Mouse (Mus musculus): ENCODE measurements around the gene Gipc3. TPM values are rescaled to one million over a fixed set of nuclear protein-coding genes. Genes with fewer than 3 reads are reported as not detected.

The Gipc3 gene
- polyA plus RNA-seq, 1 experiment from 2014 or later: not detected

DNA sequence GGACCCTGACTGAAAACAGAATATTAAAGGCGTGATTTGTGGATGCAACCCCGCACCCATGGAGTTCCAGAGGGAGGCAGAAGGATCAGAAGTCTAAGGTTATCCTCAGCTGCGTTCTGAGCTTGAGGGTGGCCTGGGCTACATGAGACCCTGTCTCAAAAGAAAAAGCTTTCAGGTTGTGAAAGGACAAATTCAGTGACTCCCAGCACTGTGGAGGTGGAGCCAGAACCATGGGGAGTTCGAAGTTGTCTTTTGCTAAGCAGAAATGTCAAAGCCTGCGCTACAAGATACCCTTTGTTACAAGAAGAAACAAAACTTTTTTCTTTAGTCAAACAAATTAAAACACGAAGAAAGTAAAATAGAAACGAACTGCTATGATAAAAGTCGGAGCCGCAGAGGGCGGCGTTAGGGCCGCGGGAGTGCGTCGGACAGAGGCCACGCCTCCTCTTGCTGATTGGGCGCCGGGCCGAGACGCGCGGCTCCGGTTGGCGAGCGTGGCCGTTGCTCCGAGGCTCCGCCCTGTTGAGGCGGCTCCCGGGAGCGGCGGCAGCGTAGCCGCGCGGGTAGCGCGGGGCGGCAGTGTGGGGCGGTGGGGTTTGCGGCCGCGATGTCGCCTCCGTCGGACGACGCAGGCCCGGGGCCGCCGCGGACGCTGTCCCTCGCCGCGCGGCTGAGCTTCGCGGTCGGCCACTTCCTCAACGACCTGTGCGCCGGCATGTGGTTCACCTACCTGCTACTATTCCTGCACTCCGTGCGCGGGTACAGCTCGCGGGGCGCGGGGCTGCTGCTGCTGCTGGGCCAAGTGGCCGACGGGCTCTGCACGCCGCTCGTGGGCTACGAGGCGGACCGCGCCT is 14.2 kb upstream of the Gipc3 start, which contains the start of gene Mfsd12:
Gene Mfsd12 (plus strand): TSS at position 501 of the 854 bp plus-strand sequence.
- Histone ChIP-seq H3K9ac (peak within 1 kb of the TSS; percentile 96), H3K27ac (replicated peaks) (peak within 1 kb of the TSS; percentile 70), H3K4me3 (peak within 1 kb of the TSS; percentile 92), H3K4me1 (peaks cover 54% of the 10 kb centered on the region), H3K36me3 (peaks cover 14% of the 10 kb centered on the region), H3K27me3 (replicated peaks) (no peaks in the 10 kb centered on the region), H3K9me3 (no peaks in the 10 kb centered on the region), H3K4me2 (peak within 1 kb of the TSS; percentile 99)
- peak; percentile 83 for ATAC-seq (ENCODE audit: extremely low read depth, insufficient number of reproducible peaks, low FRiP score, low TSS enrichment)
- 2% methylated on average over 79 of the region's 79 CpGs for WGBS

DNA sequence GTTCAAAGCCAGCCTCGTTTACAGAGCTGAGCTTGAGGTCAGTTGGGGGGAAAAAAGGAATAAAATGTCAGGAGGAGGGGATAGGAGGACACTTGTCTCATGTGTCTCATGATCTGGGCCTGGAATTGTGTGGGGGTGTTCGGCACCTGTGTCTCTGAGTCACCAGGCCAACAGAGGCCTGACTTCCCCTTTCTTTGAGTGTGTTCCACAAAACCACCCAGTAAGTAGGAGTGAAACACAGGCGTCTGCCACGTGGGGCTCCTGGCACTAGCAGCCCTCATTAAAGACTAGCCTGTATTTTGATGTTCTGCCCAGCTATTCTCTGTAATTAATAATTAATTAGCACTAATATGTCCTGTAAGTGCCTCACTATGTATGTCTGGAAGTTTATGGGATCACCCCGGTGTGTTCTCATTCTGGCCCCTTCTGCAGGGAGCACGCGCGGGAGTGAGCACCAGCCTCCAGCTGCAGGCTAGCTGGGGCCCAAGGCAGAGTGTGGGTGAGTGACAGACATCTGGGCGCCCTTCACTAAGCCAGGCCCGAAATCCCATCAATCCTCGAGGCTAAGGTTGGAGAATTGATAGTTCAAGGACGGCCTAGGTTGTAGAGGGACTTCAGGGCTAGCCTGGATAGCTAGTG is 13.4 kb upstream of the Gipc3 start:
- H3K9me3 ChIP-seq: no peaks in the 10 kb centered on the region
- no peak overlapping the region for H3K27ac ChIP-seq (replicated peaks)
- peaks cover 51% of the 10 kb centered on the region for H3K4me1 ChIP-seq
- 49% methylated on average over 12 of the region's 12 CpGs for whole genome bisulfite sequencing
- peaks cover 7% of the 10 kb centered on the region for H3K36me3 ChIP-seq
- peak overlapping the region; percentile 28 for H3K9ac ChIP-seq
- H3K27me3 ChIP-seq (replicated peaks): no peaks in the 10 kb centered on the region
- ATAC-seq (ENCODE audit: extremely low read depth, insufficient number of reproducible peaks, low FRiP score, low TSS enrichment): no peak
- peak overlapping the region; percentile 99 for H3K4me2 ChIP-seq
- H3K4me3 ChIP-seq: peak overlapping the region; percentile 92

DNA sequence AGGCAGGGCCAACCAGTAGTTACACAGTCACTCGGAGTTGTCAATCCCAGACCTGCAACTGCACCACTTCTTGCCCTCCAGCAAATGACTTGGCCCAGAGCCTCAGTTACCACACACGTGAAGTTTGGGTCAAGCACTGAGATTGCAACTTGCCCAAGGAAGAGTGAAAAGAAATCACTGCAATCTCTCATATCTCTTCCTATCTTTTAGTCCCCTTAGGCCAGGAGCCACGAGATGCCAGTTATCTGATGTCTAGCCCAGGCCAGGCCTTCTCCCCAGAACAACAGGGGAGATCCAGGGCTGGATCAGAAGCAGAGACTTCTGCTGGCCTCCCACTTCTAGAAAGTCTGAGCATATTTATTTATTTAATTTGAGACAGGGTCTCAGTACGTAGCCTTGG is 12.5 kb upstream of the Gipc3 start:
- Histone ChIP-seq H3K4me1 (peaks cover 48% of the 10 kb centered on the region), H3K27ac (replicated peaks) (no peak overlapping the region), H3K9me3 (no peaks in the 10 kb centered on the region), H3K4me3 (no peak overlapping the region), H3K36me3 (no peaks in the 10 kb centered on the region), H3K4me2 (no peak overlapping the region), H3K27me3 (replicated peaks) (no peaks in the 10 kb centered on the region), H3K9ac (no peak overlapping the region)
- 67% methylated on average over 4 of the region's 4 CpGs for WGBS
- ATAC-seq (ENCODE audit: extremely low read depth, insufficient number of reproducible peaks, low FRiP score, low TSS enrichment): no peak

DNA sequence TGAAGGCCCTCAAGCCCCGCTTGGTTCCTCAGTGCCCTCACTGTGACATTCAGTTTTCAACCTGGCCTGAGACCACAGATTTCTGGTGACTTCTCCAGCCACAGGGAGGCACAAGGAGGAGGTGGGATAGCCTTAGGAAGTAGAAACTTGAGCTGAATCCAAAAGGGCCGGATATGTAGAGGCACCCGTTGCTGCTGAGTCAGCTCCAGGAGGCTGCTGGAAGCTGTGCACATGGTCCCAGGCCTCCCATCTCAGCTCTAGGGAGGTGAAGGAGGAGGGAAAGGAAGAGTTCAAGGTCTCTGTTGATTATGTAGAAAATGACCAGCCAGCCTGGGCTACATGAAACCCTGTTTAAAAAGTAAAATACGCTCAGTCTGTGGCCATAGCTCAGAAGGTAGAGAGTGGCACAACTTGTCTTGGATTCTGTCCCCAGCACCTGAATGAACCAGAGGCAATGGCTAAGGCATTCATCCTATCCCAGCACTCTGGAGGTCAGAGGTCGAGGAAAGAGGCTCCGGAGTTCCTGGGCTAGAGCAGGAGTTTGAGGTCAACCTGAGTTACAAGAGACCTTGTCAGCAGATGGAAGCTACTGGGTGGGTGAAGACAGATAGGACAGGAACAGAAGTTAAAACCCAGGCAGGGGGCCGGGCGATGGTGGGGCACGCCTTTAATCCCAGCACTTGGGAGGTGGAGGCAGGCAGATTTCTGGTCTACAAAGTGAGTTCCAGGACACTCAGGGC is 11.8 kb upstream of the Gipc3 start:
- 0 out of 2 replicates have a peak overlapping the region, but pooled peaks have one; percentile 28 for H3K9ac ChIP-seq
- WGBS: 56% methylated on average over 9 of the region's 9 CpGs

DNA sequence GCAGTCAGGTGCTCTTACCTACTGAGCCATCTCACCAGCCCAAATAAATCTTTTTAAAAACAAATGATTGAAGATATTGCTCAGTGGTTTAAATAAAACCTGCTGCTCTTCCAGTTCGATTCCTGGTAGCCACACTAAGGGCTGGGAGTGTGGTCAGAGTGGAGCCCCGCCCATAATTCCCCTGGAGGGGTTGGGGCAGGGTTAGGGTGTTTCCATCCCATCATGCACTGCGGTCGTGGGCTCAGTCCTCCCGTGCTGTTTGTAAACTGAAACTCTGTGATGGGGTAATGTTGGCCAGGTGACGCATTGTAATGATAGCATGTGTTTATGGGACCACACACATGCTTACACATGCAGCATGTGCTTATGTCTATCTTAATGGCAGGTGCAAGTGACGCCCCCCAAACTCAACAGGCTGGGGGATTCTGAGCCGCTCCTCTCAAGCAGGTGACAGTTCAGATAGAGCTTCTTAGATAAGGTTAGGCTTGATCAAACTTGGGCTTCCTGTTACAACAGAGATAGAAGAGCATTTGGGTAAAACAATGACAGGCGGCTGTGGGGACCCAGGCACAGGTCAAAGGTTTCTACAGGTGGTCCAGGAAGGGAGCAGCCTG is 8.7 kb upstream of the Gipc3 start:
- Histone ChIP-seq H3K4me2 (peak overlapping the region; percentile 66), H3K9ac (peak overlapping the region; percentile 52), H3K27me3 (replicated peaks) (no peaks in the 10 kb centered on the region), H3K27ac (replicated peaks) (peak overlapping the region; percentile 39; the same call in 1 of the 2 replicates), H3K36me3 (peaks cover 18% of the 10 kb centered on the region), H3K4me3 (0 out of 2 replicates have a peak overlapping the region, but pooled peaks have one; percentile 4), H3K9me3 (no peaks in the 10 kb centered on the region), H3K4me1 (peaks cover 47% of the 10 kb centered on the region)
- 15% methylated on average over 9 of the region's 9 CpGs for WGBS
- ATAC-seq (ENCODE audit: extremely low read depth, insufficient number of reproducible peaks, low FRiP score, low TSS enrichment): no peak

More for the DNA sequence above, 11.8 kb upstream of the Gipc3 start:
- H3K9me3 ChIP-seq: no peaks in the 10 kb centered on the region
- no peak overlapping the region for H3K4me3 ChIP-seq
- peaks cover 42% of the 10 kb centered on the region for H3K4me1 ChIP-seq
- H3K4me2 ChIP-seq: no peak overlapping the region
- H3K27me3 ChIP-seq (replicated peaks): no peaks in the 10 kb centered on the region
- H3K27ac ChIP-seq (replicated peaks): no peak overlapping the region
- ATAC-seq (ENCODE audit: extremely low read depth, insufficient number of reproducible peaks, low FRiP score, low TSS enrichment): no peak
- H3K36me3 ChIP-seq: no peaks in the 10 kb centered on the region

DNA sequence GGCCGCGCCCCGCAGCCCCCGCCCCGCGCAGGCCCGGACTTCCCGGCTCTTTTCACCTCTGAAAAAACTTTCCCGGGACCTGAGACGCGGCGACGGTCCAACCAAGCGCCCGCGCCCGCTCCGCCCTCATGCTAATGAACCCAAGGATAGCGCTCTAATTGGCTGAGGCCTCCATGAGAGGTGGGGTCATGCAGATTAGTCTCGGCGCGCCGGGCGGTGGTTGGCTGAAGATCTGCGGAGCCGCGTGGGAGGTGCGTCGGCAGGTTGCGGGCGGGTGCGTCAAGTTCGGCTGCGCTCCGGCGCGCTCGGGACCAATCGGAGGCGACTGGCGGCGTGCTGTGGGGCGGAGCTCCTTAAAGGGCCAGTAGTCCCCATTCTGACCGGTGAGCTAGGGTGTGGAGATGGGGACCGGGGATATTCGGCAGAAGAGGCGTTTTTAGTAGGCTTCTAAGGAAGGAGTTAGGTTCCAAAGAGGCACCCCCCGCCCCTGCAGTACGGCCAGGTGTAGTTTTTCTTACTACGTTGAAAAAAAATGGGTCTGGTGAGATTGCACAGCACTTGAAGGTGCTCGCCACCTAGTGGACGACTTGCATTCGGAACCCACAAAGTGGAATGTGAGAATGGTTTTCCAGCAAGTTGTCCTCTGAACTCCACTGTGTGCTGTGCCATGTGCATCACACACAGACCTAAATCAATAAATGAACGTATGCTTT is 7.4 kb upstream of the Gipc3 start, which contains the start of gene Hmg20b:
Gene Hmg20b (minus strand): TSS at position 130 of the 713 bp plus-strand sequence.
- peak within 1 kb of the TSS; percentile 97 for H3K9ac ChIP-seq
- peak within 1 kb of the TSS; percentile 86 for H3K4me3 ChIP-seq
- peak within 1 kb of the TSS; percentile 88 for H3K27ac ChIP-seq (replicated peaks)
- H3K36me3 ChIP-seq: peaks cover 29% of the 10 kb centered on the region
- peaks cover 6% of the 10 kb centered on the region; the same call in 1 of the 2 replicates for H3K27me3 ChIP-seq (replicated peaks)
- no peaks in the 10 kb centered on the region for H3K9me3 ChIP-seq
- H3K4me1 ChIP-seq: peaks cover 49% of the 10 kb centered on the region
- ATAC-seq (ENCODE audit: extremely low read depth, insufficient number of reproducible peaks, low FRiP score, low TSS enrichment): peak; percentile 91
- peak within 1 kb of the TSS; percentile 92 for H3K4me2 ChIP-seq
- under 1% methylated on average over 54 of the region's 54 CpGs for WGBS

DNA sequence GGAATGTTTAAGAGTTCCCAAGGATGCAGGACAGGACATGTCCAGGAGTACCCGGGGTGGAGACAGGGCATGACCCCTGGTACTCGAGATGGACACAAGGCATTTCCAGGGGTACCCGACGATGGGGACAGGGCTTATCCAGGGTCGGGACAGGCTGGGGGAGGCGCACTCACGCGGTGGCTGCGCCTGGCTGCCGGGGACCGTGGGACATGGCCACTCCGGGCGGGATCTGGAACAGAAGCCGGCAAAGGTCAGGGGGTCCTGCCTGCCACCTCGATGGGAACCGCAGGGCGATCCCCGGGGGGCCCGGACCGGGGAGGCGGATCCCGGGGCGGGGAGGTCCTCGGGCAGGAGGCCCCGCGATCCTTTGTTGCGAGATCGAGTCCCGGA is 6.9 kb upstream of the Gipc3 start:
- H3K9ac ChIP-seq: peak overlapping the region; percentile 97
- no peaks in the 10 kb centered on the region for H3K9me3 ChIP-seq
- H3K4me2 ChIP-seq: peak overlapping the region; percentile 92
- peaks cover 51% of the 10 kb centered on the region for H3K4me1 ChIP-seq
- peak overlapping the region; percentile 88 for H3K27ac ChIP-seq (replicated peaks)
- peaks cover 11% of the 10 kb centered on the region for H3K27me3 ChIP-seq (replicated peaks)
- H3K36me3 ChIP-seq: peaks cover 34% of the 10 kb centered on the region
- peak overlapping the region; percentile 86 for H3K4me3 ChIP-seq
- ATAC-seq (ENCODE audit: extremely low read depth, insufficient number of reproducible peaks, low FRiP score, low TSS enrichment): no peak
- 2% methylated on average over 29 of the region's 29 CpGs for WGBS

DNA sequence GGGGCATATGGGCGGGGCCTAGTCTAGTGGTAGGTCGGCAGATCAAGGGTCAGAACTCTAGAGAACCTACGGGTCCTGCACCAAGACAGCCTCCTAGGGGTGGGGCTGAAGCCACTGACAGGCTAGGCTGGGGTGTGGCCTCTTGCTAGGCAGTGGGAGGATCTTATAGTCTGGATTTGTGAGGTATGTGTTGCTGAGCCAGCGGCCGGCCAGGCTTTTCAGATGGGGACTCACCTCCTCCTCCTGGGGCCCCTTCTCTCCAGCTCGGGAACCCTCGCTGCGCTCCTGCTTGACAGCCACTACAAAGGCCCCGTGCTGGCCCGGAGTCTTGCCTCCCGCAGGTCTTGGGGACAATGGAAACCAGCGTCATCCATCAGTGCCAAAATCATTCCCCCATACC is 6.1 kb upstream of the Gipc3 start:
- no peaks in the 10 kb centered on the region for H3K9me3 ChIP-seq

DNA sequence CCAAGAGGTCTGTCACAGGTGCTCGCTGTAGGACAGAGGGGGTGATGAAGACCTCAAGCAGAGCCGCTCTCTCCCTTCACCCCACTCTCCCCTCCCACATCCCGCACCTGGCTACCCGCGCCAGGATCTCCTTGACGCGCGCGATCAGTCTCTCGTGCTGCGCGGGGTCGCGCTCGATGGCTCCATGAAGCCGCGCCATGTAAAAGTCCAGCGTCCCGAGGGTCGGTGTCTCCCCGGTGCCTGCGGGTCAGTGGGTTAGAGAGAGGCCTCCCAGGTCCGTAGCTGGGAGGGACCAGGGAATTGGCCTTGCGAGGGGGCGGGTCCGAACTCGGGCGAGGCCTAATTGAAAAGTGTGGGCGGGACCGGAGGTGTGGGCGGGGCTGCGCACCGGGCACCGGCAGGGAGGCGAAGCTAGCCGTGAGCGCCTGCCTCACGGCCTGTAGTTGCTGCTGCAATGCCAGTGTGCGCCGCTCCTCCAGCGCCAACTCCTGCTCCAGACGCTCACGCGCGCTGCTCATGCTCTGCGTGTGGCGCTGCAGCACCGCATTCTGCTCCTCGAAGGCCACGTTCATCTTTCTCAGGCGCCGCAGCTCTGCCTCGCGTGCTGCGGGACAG is 3.5 kb upstream of the Gipc3 start:
- peaks cover 63% of the 10 kb centered on the region for H3K4me1 ChIP-seq
- peaks cover 34% of the 10 kb centered on the region for H3K36me3 ChIP-seq
- no peaks in the 10 kb centered on the region for H3K9me3 ChIP-seq
- peak overlapping the region; percentile 66 for H3K4me2 ChIP-seq
- peaks cover 43% of the 10 kb centered on the region for H3K27me3 ChIP-seq (replicated peaks)
- H3K4me3 ChIP-seq: peak overlapping the region; percentile 36
- 12% methylated on average over 55 of the region's 55 CpGs for WGBS
- no peak for ATAC-seq (ENCODE audit: extremely low read depth, insufficient number of reproducible peaks, low FRiP score, low TSS enrichment)
- peak overlapping the region; percentile 71 for H3K9ac ChIP-seq
- H3K27ac ChIP-seq (replicated peaks): peak overlapping the region; percentile 59; the same call in 1 of the 2 replicates

More for the DNA sequence above, 6.1 kb upstream of the Gipc3 start:
- Histone ChIP-seq H3K4me1 (peaks cover 57% of the 10 kb centered on the region), H3K27ac (replicated peaks) (peak overlapping the region; percentile 88), H3K4me3 (peak overlapping the region; percentile 86), H3K27me3 (replicated peaks) (peaks cover 18% of the 10 kb centered on the region), H3K36me3 (peaks cover 34% of the 10 kb centered on the region), H3K4me2 (peak overlapping the region; percentile 92), H3K9ac (peak overlapping the region; percentile 97)
- ATAC-seq (ENCODE audit: extremely low read depth, insufficient number of reproducible peaks, low FRiP score, low TSS enrichment): no peak
- WGBS: 10% methylated on average over 12 of the region's 12 CpGs

DNA sequence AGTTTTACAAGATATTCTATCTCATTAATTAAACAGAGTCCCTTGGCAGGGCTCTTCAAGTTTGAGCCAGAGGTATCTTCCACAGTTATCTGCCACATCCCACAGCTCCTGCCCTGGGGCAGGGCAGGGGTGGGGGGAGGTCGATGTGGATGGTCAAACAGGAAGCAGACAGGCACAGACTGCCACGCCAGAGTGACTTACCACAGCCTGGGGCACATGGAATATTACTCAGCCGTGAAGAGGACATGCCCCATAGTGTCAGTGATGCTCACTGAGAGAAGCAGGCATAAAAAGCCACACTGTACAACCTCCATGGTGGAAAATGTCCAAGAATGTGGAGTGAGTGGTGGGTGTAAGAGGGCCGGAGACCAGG is 2.1 kb upstream of the Gipc3 start:
- no peak overlapping the region for H3K4me3 ChIP-seq
- no peak overlapping the region; the same call in 1 of the 2 replicates for H3K9ac ChIP-seq
- no peak overlapping the region for H3K4me2 ChIP-seq
- no peak for ATAC-seq (ENCODE audit: extremely low read depth, insufficient number of reproducible peaks, low FRiP score, low TSS enrichment)
- peaks cover 34% of the 10 kb centered on the region for H3K36me3 ChIP-seq
- WGBS: 77% methylated on average over 4 of the region's 4 CpGs
- no peaks in the 10 kb centered on the region for H3K9me3 ChIP-seq
- H3K27ac ChIP-seq (replicated peaks): no peak overlapping the region; the same call in 1 of the 2 replicates
- peaks cover 68% of the 10 kb centered on the region for H3K4me1 ChIP-seq
- H3K27me3 ChIP-seq (replicated peaks): peaks cover 50% of the 10 kb centered on the region

All from heart, embryonic 13.5 days (tissue).